Mouse (Mus musculus) ES-Bruce4 (cell line): Measurements from ENCODE around the gene Gbx1. TPM values are rescaled to one million over a fixed set of nuclear protein-coding genes. Genes with fewer than 3 reads are reported as not detected.

Source experiments
- H3K27ac ChIP-seq: 2 replicates; pipeline ENCODE4 v1.5.1; 2012; ENCODE audit warnings: low read length, inconsistent platforms; ENCODE audit not compliant: insufficient read depth
- H3K27me3 ChIP-seq: 2 replicates; pipeline ENCODE4 v1.6.1; 2012; ENCODE audit warnings: mild to moderate bottlenecking, low read length, inconsistent platforms; ENCODE audit not compliant: control insufficient read depth, poor library complexity, insufficient read depth, severe bottlenecking
- H3K36me3 ChIP-seq: 2 replicates; pipeline ENCODE4 v1.6.1; 2012; ENCODE audit warnings: inconsistent platforms, mild to moderate bottlenecking, low read length, moderate library complexity; ENCODE audit not compliant: control insufficient read depth, poor library complexity, insufficient read depth, severe bottlenecking
- H3K4me1 ChIP-seq: one replicate; pipeline ENCODE4 v1.8.1; 2011; ENCODE audit warnings: low read length; ENCODE audit not compliant: control insufficient read depth, insufficient read depth
- H3K4me3 ChIP-seq: 2 replicates; pipeline ENCODE4 v1.5.1; 2011; ENCODE audit warnings: low read depth, mild to moderate bottlenecking, low read length
- H3K9ac ChIP-seq: 2 replicates; pipeline ENCODE4 v1.6.1; 2012; ENCODE audit warnings: low read depth, mild to moderate bottlenecking, inconsistent platforms; ENCODE audit not compliant: poor library complexity, severe bottlenecking
- H3K9me3 ChIP-seq: replicated peaks from 2 replicates; pipeline ENCODE4 v1.6.1; 2012; ENCODE audit warnings: mild to moderate bottlenecking, low read length, inconsistent platforms; ENCODE audit not compliant: control insufficient read depth, poor library complexity, insufficient read depth, severe bottlenecking
- CTCF ChIP-seq: IDR thresholded peaks from one replicate; pipeline ENCODE4 v1.8.1; 2011; ENCODE audit warnings: low read depth, low read length
- EP300 ChIP-seq: IDR thresholded peaks from 2 replicates; pipeline ENCODE4 v1.6.1; 2011; ENCODE audit warnings: low read depth, low read length; ENCODE audit not compliant: insufficient read depth
- POLR2A ChIP-seq: IDR thresholded peaks from one replicate; pipeline ENCODE4 v1.8.1; 2011; ENCODE audit warnings: low read length; ENCODE audit not compliant: insufficient read depth
- polyA plus RNA-seq: library from polyadenylated mRNA; stranded (reverse); fragments of >200 nt; gene quantifications from 2 replicates; pipeline ENCODE4 v1.2.4, GENCODE M21; 2011; ENCODE audit warnings: low read depth; ENCODE audit not compliant: missing spikeins, insufficient read depth, insufficient read length

The Gbx1 gene
- polyA plus RNA-seq, 1 experiment = not detected

DNA sequence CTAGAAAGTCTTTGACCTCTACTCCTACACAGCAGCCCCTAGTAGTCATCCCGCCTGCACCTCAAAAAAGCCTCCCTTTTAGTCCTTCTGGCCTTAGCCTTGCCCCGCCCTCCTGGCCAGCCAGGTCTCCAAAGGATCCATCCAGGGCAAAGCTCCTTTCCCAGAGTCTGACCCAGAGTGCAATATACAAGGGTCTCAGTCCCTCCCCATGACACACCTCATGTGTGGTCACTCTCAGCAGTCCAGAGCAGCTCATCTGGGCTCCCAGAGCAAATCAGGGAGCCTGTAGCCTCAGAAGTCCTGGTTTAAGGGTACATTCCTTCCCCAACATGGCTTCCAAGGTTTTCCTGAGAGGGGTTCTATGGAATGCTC, 24.3 kb upstream of the Gbx1 start:
- H3K27me3 ChIP-seq = no peaks in the 10 kb centered on the region
- peak overlapping the region; percentile 32; the same call in 1 of the 2 replicates for H3K4me3 ChIP-seq
- H3K9me3 ChIP-seq = no peaks in the 10 kb centered on the region
- no peaks in the 10 kb centered on the region for H3K36me3 ChIP-seq
- H3K9ac ChIP-seq = peak overlapping the region; percentile 30; the same call in 1 of the 2 replicates
- H3K27ac ChIP-seq = no peak overlapping the region
- H3K4me1 ChIP-seq = peaks cover 4% of the 10 kb centered on the region
- no peak for TF ChIP-seq POLR2A

DNA sequence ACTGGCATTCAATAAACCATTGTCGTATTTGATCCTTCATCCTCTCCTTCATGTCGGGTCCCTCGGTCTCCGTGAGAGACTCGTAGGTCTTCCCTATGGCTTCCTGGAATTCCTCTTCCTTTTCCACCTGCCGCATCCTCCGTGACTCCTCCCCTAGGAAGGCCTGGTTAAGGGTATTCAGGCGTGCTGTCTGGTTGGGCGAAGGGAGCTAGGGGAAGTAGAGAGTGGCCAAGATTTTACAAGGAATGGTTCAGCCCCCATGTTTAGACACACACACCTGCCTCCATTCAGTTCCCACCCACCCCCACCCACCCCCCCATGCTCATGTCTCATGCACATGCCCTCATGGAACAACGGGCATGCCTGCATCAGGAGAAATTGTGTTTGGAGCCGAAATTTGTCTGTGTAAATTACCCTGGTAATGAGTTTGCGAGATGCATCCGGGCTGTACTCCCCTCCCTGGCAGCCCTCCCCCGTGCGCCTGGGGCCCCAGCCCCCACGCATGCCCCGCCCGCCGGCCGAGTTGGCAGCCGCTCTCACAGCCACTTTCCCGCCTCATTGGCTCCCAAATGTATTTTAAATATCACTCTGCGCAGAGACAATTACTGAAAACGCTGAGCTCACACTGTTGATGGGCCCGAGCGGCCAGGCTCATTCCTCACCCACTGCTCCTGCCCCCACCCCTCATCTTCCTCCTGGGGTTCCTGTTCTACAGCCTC, 23.8 kb upstream of the Gbx1 start:
- peak overlapping the region; percentile 30; the same call in 1 of the 2 replicates for H3K9ac ChIP-seq
- H3K36me3 ChIP-seq = no peaks in the 10 kb centered on the region
- no peaks in the 10 kb centered on the region for H3K27me3 ChIP-seq
- H3K4me1 ChIP-seq = peaks cover 4% of the 10 kb centered on the region
- no peak overlapping the region for H3K27ac ChIP-seq
- H3K4me3 ChIP-seq = peak overlapping the region; percentile 32; the same call in 1 of the 2 replicates
- no peak for TF ChIP-seq CTCF
- H3K9me3 ChIP-seq = no peaks in the 10 kb centered on the region

DNA sequence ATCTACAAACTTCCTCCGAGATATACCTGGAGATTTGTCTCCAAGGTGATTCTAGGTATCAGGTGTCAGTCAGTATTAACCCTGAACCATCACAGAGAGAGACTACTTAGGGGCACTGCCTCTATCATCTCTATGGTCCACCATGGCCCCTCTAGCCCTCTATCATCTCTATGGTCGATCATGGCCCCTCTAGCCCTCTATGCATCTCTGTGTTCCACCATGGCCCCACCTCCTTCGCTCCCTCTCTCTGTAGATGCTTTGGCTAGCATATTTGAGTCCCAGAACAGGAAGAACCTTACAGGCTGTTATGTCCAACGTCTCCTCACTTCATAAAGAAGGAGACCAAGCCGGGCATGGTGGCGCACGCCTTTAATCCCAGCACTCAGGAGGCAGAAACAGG, 15.6 kb upstream of the Gbx1 start:
- Histone ChIP-seq H3K4me1 (no peaks in the 10 kb centered on the region), H3K27ac (no peak overlapping the region), H3K9ac (no peak overlapping the region), H3K9me3 (no peaks in the 10 kb centered on the region), H3K27me3 (no peaks in the 10 kb centered on the region), H3K4me3 (no peak overlapping the region), H3K36me3 (no peaks in the 10 kb centered on the region)
- TF ChIP-seq EP300 (no peak), CTCF (no peak), POLR2A (no peak)

DNA sequence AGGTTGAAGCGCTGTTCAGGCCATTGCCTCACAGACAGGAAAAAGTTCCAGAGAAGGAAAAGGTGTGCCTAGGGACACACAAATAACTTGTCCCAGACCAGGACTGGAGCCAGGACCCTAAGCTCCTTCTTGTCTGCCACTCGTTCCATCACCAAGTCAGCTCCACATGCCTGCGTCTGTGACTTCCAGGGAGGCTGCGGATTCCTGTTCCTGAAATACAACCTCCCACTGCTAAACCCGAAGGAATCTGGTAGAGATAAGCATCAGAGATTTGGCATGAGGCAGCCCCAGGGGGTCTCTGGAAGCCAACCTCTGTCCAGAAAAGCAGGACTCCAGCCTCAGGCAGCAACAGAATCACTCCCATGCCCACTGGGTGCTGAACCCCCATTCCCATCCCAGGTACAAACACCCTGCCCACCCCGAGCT, 14.2 kb upstream of the Gbx1 start:
- no peak overlapping the region for H3K27ac ChIP-seq
- no peaks in the 10 kb centered on the region for H3K36me3 ChIP-seq
- H3K4me1 ChIP-seq = no peaks in the 10 kb centered on the region
- no peaks in the 10 kb centered on the region for H3K27me3 ChIP-seq
- TF ChIP-seq CTCF = no peak
- no peak for TF ChIP-seq POLR2A
- TF ChIP-seq EP300 = no peak
- no peak overlapping the region for H3K4me3 ChIP-seq
- no peak overlapping the region for H3K9ac ChIP-seq
- H3K9me3 ChIP-seq = no peaks in the 10 kb centered on the region

DNA sequence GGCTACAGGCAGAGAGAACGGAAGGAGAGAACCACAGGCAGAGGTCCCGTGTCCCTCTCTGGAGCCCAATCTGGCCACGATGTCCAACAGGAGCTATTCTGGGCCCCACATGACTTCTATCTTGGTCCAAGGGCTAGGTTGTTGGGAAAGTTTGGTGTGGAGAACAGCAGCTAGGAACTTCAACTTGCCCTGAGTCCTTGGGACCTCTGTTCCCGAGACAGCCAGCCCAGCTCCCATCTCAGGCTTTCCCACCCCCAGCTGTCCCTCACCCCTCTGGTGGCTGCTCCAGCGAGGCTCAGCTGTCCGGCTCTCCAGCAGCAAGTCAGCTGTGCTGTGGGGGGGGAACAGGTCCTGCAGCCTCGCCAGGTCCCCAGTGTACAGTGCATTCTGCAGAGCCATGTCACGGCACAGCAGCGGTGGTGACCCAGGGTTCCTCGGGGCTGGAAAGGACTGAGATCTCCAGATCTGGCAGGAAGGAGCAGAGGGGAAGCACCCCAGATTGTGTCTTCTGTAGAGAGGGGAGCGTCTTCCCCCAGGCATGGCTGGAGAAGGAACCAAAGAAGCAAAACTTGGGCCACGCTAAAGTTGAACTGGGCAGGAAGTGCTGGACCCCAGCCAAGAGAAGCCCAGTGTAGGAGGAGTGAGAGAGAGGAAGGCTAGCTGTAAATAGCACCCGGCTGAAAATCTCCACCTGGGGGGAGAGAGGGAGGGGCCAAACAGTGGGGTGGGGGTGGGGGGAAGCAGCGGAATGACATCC, 13.6 kb upstream of the Gbx1 start, which contains the start of gene Asb10:
Asb10 (minus strand) TSS at position 592 of the 757 bp plus-strand sequence.
- no peaks in the 10 kb centered on the region for H3K27me3 ChIP-seq
- TF ChIP-seq POLR2A = no peak
- TF ChIP-seq CTCF = no peak
- no peak for TF ChIP-seq EP300
- H3K9ac ChIP-seq = no peak within 1 kb of the TSS
- no peaks in the 10 kb centered on the region for H3K4me1 ChIP-seq
- no peaks in the 10 kb centered on the region for H3K36me3 ChIP-seq
- H3K9me3 ChIP-seq = no peaks in the 10 kb centered on the region
- peak within 1 kb of the TSS; percentile 42; the same call in 1 of the 2 replicates for H3K4me3 ChIP-seq
- no peak within 1 kb of the TSS for H3K27ac ChIP-seq

DNA sequence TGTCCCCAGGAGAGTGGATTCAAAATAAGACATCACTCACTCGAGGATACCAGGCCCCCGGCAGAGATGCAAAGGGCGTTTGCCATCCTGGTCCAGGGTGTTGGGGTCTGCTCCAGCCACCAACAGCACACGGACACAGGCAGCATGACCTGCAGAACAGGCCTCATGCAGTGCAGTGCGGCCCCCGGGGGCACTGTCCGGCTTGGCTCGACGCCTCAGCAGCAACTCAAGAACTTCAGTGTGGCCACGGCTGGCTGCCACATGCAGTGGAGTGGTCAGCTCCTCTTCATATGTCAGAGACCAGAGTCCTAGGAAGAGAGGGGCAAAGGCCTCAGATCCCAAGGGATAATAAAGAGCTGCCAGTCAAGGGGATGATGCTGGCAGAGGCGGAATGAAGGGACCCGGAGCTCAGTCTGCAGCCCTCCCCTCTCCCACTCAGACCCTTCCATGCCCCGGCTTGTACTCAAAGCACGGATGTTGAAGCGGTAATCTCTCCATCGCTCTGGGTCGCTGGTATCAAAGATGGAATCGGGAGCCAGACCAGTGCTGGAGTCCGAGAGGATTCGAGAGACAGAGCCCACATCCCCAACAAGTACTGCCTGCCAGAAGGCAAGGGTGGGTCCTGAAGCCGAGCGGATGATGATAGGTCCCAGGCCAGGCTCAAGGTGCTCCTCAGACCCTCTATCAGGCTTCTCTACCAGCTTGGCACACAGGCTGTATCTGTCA, 12.7 kb upstream of the Gbx1 start:
- H3K9ac ChIP-seq = no peak overlapping the region
- no peak overlapping the region for H3K4me3 ChIP-seq
- H3K4me1 ChIP-seq = no peaks in the 10 kb centered on the region
- no peak overlapping the region for H3K27ac ChIP-seq
- no peaks in the 10 kb centered on the region for H3K9me3 ChIP-seq
- no peaks in the 10 kb centered on the region for H3K27me3 ChIP-seq
- H3K36me3 ChIP-seq = no peaks in the 10 kb centered on the region
- no peak for TF ChIP-seq POLR2A
- no peak for TF ChIP-seq CTCF
- no peak for TF ChIP-seq EP300
